Mouse (Mus musculus): Measurements from ENCODE around the gene Sgce.

DNA sequence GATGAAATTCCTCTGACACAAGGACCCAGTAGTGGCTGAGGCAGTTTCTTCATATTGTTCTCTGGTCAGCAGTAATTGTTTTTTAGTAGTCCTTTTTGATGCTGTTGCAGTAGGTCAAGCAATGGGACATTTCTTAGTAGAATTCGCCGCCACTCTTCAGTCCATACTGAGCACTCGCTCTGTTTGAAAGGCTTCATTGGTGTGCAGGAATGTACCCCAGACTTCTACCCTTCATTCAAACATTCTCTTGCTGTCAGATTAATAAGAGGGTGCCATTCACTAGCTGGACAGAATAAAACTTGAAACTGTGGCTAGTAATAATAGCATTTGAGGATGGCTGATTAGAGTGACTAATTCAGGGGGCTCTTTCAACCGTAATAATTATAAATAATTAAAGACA, 113.8 kb downstream of the Sgce start:
- no peak for TF ChIP-seq POLR2AphosphoS5 (IDR thresholded peaks at IDR 0.05; ENCODE audit: borderline replicate concordance, low read depth, low read length)
- TF ChIP-seq USF1 (IDR thresholded peaks at IDR 0.05; ENCODE audit: low read depth, low read length): no peak
- no peak for TF ChIP-seq ETS1 (IDR thresholded peaks at IDR 0.05; ENCODE audit: low read depth, low read length)
- no peak for TF ChIP-seq POLR2A (IDR thresholded peaks at IDR 0.05; ENCODE audit: control insufficient read depth in 1 of 2, insufficient read depth in 1 of 2, low read depth in 1 of 2, low read length in 2 of 2, poor library complexity in 1 of 2)

All from MEL (cell line).